Mouse (Mus musculus) ES-E14 (cell line): ENCODE results near the gene Rbp3. TPM values are rescaled to one million over a fixed set of nuclear protein-coding genes. Genes with fewer than 3 reads are reported as not detected.

ENCODE experiments used
- DNase-seq: peaks from one replicate; pipeline ENCODE4 v3.0.0-alpha.2; 2013; ENCODE audit warnings: low read depth, low spot score
- H3K27ac ChIP-seq: 2 replicates; pipeline ENCODE4 v1.5.1; 2012; ENCODE audit warnings: low read depth, mild to moderate bottlenecking, low read length, moderate library complexity, mixed read lengths; ENCODE audit not compliant: poor library complexity, insufficient read depth, severe bottlenecking
- H3K36me3 ChIP-seq: 2 replicates; pipeline ENCODE4 v1.6.1; 2012; ENCODE audit warnings: mild to moderate bottlenecking, low read length, moderate library complexity, mixed read lengths; ENCODE audit not compliant: control insufficient read depth, poor library complexity, insufficient read depth, severe bottlenecking
- H3K4me1 ChIP-seq, 2 experiments: fragments of 150-350 bp in 1 of 2; sonication (generic) in 1 of 2; 2 replicates each; pipeline ENCODE4 v1.6.1; 2012; ENCODE audit warnings: low read length in 2 of 2, mild to moderate bottlenecking in 1 of 2, mixed read lengths in 1 of 2; ENCODE audit not compliant: control insufficient read depth in 2 of 2, insufficient read depth in 2 of 2, poor library complexity in 1 of 2
- H3K4me3 ChIP-seq, 2 experiments: fragments of 150-350 bp in 1 of 2; sonication (generic) in 1 of 2; 2 replicates each; pipeline ENCODE4 v1.5.1; 2012; ENCODE audit warnings: low read length in 2 of 2, low read depth in 1 of 2, mild to moderate bottlenecking in 1 of 2, mixed read lengths in 1 of 2; ENCODE audit not compliant: insufficient read depth in 1 of 2, poor library complexity in 1 of 2, severe bottlenecking in 1 of 2
- H3K9ac ChIP-seq: 2 replicates; pipeline ENCODE4 v1.6.1; 2012; ENCODE audit warnings: low read depth, mild to moderate bottlenecking, low read length, mixed read lengths; ENCODE audit not compliant: poor library complexity, insufficient read depth, severe bottlenecking
- H3K9me3 ChIP-seq: fragments of 150-350 bp; sonication (generic); 2 replicates; pipeline ENCODE4 v1.6.1; 2012; ENCODE audit warnings: low read depth, mild to moderate bottlenecking, low read length; ENCODE audit not compliant: control insufficient read depth, insufficient read depth
- CHD2 ChIP-seq: IDR thresholded peaks from 2 replicates; pipeline ENCODE4 v1.6.1; 2014; ENCODE audit warnings: mild to moderate bottlenecking, low read depth, low read length, inconsistent platforms
- HCFC1 ChIP-seq: IDR thresholded peaks from 2 replicates; pipeline ENCODE4 v1.6.1; 2012; ENCODE audit warnings: low read length, inconsistent platforms, borderline replicate concordance; ENCODE audit not compliant: insufficient read depth
- MAFK ChIP-seq: IDR thresholded peaks from 2 replicates; pipeline ENCODE4 v1.6.1; 2014; ENCODE audit warnings: mild to moderate bottlenecking, low read depth, low read length, inconsistent platforms; ENCODE audit not compliant: insufficient read depth
- ZC3H11A ChIP-seq: IDR thresholded peaks from 2 replicates; pipeline ENCODE4 v1.6.1; 2012; ENCODE audit warnings: low read depth, mild to moderate bottlenecking, inconsistent platforms, low read length, borderline replicate concordance
- ZNF384 ChIP-seq: IDR thresholded peaks from 2 replicates; pipeline ENCODE4 v1.6.1; 2012; ENCODE audit warnings: low read depth, low read length, inconsistent platforms
- in situ Hi-C, 2 experiments: fragments of 600-800 bp; cut with MboI; formaldehyde crosslinking; loops; one replicate each; pipeline ENCODE4 v1.15.1; 2025; ENCODE audit warnings: low sequenced_read_pairs in 2 of 2, inconsistent platforms in 1 of 2; ENCODE audit not compliant: unreplicated experiment in 2 of 2
- total RNA-seq: library from RNA; depleted of rRNA; stranded (reverse); fragments of 300-350 nt; gene quantifications from 2 replicates; pipeline ENCODE4 v1.2.3, GENCODE M21; 2012

The Rbp3 gene
- total RNA-seq, 1 experiment: not detected

DNA sequence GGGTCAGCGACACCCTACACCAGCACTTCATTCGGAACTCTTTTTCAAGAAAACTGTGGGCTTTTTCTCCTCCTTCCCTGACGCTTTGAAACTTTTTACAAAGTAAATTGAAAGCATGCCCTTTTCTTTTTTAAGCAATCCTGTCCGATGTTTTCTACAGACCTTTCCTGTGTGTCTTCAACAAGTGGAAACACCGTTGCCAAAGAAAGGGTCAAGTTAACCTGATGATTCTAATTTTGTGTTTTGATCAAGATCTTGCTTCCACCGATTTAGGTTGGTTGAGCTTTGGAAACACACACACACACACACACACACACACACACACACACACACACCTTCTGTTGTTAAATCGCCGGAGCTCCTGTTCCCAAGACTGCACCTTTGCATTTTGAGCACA is 31.0 kb upstream of the Rbp3 start:
- Histone ChIP-seq H3K4me3 (peak overlapping the region; percentile 63 to 66; a peak in 3 of 4 replicates), H3K36me3 (no peaks in the 10 kb centered on the region), H3K9me3 (no peaks in the 10 kb centered on the region), H3K9ac (no peak overlapping the region), H3K4me1 (peaks cover 0 to 2% of the 10 kb centered on the region in 2 experiments; a peak in 1 of 4 replicates), H3K27ac (no peak overlapping the region)
- in situ Hi-C loops: no loop called here
- no peak for DNase-seq
- TF ChIP-seq ZC3H11A (no peak), MAFK (no peak), ZNF384 (no peak), CHD2 (no peak), HCFC1 (no peak)

DNA sequence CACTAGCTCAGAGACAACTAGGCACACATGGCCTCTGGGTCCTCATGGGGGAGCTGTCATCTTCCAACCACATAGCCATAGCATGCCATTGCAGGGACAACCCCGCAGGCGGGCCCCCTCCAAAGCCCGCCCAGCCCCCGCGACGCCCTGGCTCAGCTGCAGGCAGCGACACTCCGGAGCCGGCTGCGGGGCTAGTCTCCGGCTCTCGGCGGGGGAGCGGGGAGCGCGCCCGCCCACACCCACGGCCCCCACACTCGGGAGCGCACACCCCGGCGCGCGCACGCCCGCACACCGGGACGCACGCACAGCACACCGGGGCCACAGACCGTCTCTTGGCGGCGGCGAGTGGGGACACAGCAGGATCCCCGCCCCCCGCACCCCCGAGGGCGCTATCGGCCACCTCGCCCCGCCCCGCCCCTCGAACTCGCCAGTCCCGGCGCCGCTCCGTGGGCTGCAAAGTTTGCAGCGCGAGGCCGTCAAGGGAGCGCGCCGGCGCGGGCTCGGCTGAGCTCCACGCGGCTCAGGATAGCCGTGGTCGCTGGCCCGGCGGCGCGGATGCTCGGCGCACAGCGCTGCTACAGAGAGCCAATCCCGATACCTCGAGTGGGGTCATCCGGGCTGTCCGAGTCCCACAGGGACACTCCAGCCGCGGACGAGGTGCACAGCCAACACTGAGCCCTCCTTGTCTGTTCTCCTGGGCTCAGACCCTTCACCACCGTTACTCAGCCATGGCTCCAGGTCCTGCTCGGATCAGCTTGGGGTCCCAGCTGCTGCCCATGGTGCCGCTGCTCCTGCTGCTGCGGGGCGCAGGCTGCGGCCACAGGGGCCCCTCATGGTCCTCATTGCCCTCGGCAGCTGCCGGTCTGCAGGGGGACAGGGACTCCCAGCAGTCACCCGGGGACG is 30.4 kb upstream of the Rbp3 start, which contains the start of gene Gdf10:
Gdf10 (plus strand) TSS at position 420 of the 903 bp plus-strand sequence.
- Histone ChIP-seq H3K4me3 (peak within 1 kb of the TSS; percentile 63 to 66), H3K4me1 (peaks cover 0 to 2% of the 10 kb centered on the region in 2 experiments; a peak in 1 of 4 replicates), H3K27ac (no peak within 1 kb of the TSS), H3K36me3 (no peaks in the 10 kb centered on the region), H3K9ac (no peak within 1 kb of the TSS), H3K9me3 (no peaks in the 10 kb centered on the region)
- no peak for TF ChIP-seq HCFC1
- no peak for TF ChIP-seq CHD2
- no peak for TF ChIP-seq MAFK
- no peak for TF ChIP-seq ZNF384
- no peak for TF ChIP-seq ZC3H11A
- in situ Hi-C loops: no loop called here
- DNase-seq: no peak

DNA sequence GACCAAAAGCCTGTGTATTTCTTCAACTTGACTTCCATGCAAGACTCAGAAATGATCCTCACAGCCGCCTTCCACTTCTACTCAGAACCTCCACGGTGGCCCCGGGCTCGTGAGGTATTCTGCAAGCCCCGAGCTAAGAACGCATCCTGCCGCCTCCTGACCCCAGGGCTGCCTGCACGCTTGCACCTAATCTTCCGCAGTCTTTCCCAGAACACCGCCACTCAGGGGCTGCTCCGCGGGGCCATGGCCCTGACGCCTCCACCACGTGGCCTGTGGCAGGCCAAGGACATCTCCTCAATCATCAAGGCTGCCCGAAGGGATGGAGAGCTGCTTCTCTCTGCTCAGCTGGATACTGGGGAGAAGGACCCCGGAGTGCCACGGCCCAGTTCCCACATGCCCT is 21.9 kb upstream of the Rbp3 start:
- no peak overlapping the region for H3K4me3 ChIP-seq
- no peak overlapping the region for H3K9ac ChIP-seq
- DNase-seq: no peak
- H3K27ac ChIP-seq: no peak overlapping the region
- no peaks in the 10 kb centered on the region for H3K9me3 ChIP-seq
- H3K36me3 ChIP-seq: no peaks in the 10 kb centered on the region
- no peaks in the 10 kb centered on the region for H3K4me1 ChIP-seq
- TF ChIP-seq ZNF384 (no peak), ZC3H11A (no peak), MAFK (no peak), HCFC1 (no peak), CHD2 (no peak)
- in situ Hi-C loops: loop anchor here (10.0 to 25.0 kb wide), 2 partner anchors 245 to 257 kb away; no protein-coding TSS in a partner anchor

DNA sequence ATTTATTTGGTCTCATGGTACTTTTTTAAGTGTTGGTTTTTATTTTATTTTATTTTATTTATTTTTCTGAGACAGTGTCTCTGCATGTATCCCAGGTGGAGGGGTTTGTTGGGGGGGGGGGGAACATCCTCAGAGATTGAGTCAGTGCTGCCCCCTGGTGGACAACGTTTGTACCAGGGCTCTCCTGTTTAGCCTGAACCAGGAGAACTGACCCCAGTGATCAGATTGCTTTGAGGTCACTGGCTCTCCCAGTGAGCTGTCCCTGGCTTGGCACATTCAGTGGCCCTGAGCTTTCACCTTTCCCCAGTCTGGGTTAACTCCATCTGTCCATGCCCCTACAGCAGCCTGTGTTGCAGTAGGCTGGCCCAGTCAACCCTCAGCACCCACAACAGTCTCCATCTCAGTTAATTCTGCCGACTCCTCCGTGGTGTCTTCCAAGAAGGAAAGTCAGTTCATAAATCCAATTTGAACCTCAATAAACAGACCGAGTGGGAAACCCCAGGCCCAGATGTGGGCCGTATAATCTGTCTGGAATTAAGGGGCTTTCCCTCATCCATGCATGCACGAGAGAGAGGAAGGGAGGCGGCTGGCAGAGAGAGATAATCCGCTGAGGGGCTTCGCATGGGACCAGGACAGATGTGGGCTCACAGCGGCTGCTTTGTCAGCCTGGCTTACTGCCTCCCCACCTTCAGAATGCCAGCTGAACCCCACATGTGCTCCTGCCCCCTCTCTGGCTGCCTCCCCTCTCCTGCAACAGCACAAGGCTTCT is 20.7 kb upstream of the Rbp3 start:
- H3K9me3 ChIP-seq: no peaks in the 10 kb centered on the region
- no peaks in the 10 kb centered on the region for H3K36me3 ChIP-seq
- no peak overlapping the region for H3K9ac ChIP-seq
- H3K4me1 ChIP-seq: no peaks in the 10 kb centered on the region
- H3K4me3 ChIP-seq: no peak overlapping the region
- no peak for TF ChIP-seq MAFK
- TF ChIP-seq ZNF384: no peak
- no peak for TF ChIP-seq CHD2
- no peak for TF ChIP-seq ZC3H11A
- no peak for TF ChIP-seq HCFC1
- no peak overlapping the region for H3K27ac ChIP-seq
- in situ Hi-C loops: loop anchor here (10.0 to 25.0 kb wide), 2 partner anchors 246 to 258 kb away; no protein-coding TSS in a partner anchor
- no peak for DNase-seq
